Mouse (Mus musculus) cerebellum, postnatal 10 days (tissue): ENCODE results near the gene Gfpt1.
"Not testable (repeated sequence)": the region's sequence is repeated elsewhere in the genome, so short reads cannot be mapped to it uniquely, and the experiment has no call there.

Experiments
- DNase-seq, 2 experiments: peaks; one replicate each; pipeline ENCODE4 v3.0.0; 2021; ENCODE audit warnings: mixed read lengths in 2 of 2

The Gfpt1 gene

DNA sequence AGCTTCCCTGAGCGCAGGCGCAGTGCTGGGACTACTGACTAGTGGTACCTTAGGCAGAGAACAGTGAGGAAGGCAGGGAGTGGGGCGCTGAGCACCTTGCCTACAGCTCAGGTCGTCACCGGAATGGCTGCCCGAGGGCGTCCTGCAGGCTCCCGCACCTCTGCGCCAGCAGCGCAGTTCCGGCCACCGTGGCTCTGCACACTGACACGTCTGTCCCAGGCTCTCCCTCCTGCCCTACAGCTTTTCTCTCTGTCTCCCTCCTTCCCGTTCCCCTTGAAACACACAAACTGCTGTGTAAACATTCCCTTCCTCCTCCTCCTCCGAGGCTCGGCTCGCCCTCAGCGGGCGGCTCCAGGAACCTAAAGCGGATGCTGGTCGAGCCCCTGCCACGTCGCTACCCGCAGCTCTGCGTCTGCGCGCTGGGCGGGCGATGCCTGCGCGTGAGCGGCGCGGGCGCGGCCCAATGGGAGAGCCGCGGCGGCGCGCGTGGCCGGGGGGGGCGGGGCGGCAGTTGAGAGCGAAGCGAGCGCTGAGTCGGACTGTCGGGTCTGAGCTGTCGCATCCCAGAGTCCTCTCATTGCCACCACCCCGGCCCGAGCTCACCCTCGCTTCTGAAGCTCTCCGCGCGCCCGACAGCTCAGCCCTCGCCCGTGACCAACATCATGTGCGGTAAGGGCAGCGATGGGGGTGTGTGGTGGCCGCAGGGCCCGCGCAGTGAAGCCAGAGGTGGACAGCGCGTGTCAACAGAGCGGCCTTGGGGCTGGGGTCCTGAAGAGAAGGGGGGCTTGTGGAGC, at the start of gene Gfpt1:
TSS of gene Gfpt1 (plus strand) at position 510 of the 794 bp plus-strand sequence.
- DNase-seq: peak; percentile 98

DNA sequence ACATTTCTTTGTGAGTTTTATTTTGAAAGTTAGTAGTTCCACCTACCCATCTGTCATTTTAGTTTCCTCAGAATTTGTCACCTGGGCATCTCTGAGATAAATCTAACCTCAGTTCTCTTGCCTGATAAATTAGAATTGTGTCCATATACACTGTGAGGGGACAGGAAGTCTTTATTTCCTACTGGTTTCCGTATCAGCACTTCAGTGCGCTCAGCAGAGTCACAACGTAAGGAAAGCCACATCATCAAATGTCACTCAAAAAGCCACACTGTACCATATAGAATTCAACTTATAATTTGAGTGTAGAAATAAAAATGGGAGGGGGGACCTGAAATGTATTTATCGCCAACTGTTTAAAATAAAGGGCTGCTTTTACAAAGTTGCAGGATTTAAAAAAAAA, 48.4 kb upstream of the Gfpt1 start:
- no peak for DNase-seq

DNA sequence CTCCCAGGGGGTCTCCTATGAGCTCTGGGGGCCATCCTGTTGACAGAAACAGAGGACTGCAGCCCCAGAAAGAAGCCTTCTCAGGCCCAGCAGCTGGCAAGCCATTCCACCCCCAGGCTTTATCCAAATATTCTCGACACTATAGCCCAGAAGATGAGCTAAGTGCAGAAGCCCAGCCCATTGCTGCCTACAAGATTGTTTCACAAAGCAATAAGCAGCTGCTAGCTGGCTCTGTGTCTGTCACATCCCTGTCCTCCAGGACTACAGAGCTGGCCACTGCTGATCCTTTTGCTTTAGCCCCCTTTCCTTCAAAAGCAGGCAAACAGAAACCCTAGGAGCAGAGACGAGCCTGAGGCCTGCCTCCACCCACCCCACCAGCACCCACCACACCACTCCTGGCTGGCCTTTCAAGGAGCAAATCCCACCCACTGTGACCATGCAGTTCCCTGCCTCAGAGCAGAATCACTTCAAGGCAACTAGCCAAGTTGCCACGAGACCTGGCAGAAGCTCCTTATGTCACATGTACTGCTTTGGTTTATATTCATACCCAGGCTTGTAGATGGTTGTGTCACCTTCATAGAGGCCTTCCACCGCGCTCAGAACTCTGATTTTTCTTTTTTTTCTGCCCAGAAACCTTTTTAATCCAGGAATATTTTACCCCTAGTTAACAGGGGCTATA, 45.9 kb upstream of the Gfpt1 start:
- peak; percentile 90 for DNase-seq

DNA sequence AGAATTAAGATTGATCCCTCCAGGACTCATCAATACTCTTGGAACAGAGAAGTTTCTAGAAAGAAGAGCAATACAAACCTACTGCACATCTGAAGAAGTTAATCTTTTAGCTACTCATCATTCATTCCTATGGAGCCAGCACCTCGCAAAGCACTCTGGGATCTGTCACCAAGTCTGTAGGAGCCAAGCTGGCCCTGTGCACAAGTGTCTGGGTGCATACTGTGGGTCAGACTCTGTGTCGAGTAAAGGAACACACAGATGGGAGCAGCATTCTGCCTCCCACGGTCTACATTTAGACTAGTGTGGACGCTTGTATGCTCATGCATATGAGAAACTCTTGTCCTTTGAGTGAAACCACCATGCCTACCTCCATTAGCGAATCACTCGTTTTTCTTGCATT, 45.3 kb upstream of the Gfpt1 start:
- DNase-seq: no peak

DNA sequence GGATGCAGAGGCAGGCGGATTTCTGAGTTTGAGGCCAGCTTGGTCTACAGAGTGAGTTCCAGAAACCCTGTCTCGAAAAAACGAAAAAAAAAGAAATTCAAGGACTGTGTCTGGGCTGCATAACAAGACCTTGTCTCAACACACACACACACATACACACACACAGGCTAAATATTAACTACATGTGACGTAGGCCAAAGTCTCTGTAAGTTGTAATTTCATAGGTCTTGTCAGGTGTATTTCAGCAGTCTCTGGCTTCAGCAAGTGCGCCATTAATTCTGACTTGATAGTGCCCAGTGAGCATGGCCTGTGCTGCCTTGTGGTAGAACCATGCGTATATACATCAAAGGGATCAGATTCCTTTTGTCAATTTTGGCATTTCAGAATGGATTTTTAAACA, 40.7 kb upstream of the Gfpt1 start:
- DNase-seq: no peak

DNA sequence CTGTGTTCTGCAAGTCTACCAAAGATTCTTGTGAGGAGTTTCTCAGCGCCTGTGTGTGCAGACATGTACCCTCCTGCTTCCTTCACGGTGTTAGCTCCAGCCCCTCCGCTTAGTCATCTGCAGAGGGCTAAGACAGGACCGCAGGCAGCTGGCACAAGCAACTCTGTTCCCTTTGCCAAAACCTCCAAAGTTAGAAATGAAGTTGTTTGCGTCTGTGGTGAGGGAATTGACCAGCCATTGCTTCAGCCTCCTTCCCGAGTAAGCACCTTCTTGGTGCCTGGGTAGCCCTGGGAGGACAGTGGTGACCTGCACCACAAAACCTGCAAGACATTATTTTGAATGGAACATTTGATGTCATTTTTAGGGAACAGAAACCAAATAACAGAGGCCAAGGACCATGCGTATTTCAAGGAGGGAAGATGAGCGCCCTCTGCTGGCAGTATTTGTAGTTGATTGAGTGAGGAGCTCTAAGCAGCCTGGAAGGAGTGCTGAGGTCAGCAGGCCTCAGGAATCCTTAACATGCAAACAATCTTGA, 40.1 kb upstream of the Gfpt1 start:
- peak; percentile 92 to 95 for DNase-seq

DNA sequence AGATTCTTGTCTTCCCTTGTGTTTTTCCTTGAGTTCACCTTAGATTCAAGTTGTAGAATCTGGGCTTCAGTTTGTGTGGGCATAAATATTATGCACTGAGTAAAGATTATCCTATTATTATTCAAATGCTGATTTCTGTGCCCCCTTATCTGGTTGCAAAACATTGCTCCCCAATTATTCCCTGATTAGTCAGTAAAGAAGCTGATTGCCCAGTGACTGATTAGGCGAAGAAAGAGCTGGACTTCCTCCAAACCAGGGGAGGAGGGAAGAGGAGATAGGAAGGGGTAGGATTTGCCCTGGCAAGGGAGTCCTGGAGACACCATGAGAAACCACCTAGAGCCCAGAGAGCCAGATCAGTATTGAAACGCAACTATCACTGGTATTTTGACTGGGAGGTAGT, 38.5 kb upstream of the Gfpt1 start:
- peak; percentile 26 to 37 for DNase-seq

DNA sequence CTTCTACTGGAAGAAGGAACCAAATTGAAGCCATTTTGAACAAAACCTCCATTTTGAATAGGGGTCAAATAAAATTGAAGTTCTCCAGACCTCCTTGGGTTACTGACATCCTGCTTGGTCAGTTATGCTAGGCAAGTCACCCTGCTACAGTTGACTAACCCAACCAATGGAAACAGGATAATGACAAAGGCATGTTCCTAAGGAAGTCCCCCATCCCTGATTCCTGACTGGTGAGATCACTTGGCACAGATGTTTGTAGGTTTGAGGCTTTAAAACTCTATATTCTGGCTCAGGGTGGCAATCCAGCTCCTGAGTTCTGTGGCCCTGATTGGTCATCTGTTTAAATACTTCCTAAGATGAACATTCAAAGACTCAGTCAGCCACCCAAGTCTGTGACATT, 37.1 kb upstream of the Gfpt1 start:
- DNase-seq: no peak

DNA sequence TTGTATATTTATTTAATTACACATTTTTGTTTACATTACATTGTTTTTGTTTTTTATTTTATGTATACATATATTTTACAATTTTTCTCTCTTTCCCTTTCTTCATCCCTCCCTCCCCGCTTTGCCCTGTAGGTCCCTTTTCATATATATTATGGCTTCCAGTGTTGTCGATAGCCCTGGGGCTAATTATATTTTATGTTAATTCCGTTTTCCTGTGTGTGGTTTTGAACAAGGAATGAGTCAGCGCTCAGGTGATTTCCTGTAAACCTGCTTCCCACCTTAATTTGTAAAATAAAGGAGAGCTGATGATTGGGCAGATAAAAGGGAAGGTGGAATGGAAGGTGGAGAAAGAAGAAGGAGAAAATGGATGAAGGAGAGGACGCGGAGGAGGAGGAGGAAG, 33.8 kb upstream of the Gfpt1 start, which contains the start of gene Nfu1:
TSS of gene Nfu1 (plus strand) at position 350 of the 400 bp plus-strand sequence.
- DNase-seq: no peak

DNA sequence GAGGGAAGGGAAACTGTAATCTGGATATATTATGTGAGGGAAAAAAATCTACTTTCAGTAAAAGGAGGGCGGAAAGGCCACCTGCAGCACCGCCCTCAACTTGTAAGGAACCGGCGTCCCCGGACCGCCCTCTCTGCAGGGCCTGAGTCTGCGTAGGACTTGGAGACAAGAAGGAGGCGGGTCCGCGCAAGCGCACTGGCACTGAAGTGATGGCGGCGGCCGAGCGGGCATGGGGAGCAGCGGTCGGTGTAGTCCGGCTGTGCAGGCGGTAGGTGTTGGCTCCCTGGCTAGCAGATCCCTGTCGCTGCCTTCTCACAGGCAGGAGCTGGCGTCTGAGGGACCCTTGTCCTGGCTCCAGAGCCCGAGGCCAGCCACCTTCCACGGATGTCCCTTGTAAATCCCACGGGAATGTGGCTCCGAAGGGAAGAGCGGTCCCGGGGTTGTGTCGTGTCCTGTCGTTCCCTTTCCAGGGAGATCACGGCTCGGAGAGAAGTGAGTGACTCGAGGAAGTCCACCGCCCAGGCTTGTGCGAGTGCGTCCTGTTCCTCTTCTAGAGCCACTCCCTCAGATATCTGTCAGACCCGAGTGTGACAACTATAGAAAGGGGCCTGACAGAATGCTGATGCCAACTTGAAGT, 32.8 kb upstream of the Gfpt1 start:
- DNase-seq: peak; percentile 96 to 98

DNA sequence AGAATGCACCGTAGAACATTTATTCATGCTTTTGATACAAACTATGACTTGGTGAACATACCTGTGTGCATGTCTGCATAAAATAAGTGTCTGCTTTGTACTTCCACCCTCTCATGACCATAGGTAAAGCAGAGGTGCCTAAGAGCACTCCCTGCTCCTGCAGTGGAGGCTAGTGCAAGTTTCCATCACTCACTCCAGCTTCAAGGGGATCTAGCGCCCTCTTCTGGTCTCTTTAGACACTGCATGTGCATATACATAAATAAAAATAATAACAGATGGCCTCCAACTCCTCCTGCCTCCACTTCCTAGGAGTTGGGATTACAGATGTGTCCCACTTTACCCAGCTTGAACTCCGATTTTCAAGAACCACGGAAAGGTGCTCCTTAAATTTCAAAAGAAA, 25.7 kb upstream of the Gfpt1 start:
- DNase-seq: peak; percentile 56 to 70

DNA sequence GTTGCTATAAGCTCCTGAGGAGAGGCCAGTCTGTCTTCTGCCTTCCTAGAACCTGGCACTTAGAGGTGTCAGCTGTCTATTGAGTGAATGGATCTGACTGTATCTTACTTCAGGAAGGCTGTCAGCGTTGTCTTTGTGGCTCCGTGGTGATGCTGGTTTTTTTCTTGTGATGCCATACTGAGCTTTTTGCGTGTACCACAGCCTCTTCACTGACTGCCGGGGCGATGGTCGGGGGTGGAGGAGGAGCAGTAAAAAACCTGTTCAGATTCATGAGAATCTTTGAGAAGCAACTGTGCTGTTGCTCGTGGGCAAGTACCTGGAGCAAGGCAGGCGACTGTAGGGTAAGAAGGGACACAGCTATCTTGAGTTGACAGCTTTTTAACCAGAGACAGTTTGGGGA, 23.8 kb upstream of the Gfpt1 start:
- no peak for DNase-seq

DNA sequence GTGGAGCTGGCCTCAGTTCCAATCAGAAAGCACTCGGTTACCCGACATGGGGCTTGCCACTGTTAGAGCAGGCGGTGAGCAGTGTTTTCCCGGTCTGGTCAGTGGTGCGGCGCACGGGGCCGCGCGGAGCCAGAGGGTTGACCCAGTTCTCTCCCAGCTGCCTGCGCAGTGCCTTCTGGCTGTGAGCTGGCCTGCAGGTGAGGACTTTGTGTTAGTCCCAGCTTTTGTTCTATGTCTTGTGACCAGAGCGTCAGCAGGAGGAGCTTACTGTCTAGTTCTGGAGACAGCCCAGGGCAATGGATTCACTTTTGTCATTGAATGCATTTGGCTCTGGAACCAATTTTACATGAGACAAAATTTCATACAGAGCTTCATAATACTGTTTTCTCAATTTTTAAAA, 20.9 kb upstream of the Gfpt1 start:
- no peak for DNase-seq

DNA sequence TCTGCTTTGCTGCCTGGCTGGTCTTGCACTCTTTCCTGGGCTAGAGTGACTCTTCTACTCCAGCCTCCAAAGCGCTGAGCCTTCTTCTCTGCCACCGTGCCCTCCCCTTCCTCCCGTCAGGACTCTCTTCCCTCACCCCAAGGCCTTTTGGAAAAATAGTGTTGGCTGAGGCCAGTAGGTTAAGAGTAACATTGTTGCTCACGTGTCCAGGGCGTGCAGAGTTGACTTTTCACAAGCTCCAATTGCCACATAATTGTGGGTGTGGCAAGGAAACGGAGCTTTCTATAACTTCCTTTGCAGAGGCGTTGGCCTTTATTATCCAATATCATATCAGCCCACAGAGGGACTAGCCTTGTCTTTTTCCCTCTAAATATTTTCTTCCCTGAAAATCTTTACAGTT, 15.7 kb upstream of the Gfpt1 start:
- DNase-seq: no peak

DNA sequence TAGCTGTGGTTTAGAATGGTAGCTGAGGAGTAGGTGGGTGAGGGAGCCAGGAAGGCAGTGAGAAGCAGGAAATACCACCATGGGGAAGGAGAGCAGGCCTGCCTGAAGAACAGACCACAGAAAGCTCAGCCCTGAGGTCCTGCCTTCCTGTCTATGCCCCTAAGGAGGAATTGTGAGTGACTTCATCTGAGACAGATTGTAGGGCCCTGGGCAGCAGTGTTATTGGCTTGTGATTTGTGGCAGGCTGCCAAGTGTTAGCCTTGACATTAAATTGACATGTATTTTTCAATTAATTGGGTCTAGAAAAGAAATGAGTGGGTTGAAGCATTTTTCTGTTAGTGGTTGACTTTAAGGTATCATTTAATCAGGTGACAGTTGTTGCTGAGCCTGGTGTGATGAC, 13.8 kb upstream of the Gfpt1 start:
- DNase-seq: peak; percentile 13 to 25

DNA sequence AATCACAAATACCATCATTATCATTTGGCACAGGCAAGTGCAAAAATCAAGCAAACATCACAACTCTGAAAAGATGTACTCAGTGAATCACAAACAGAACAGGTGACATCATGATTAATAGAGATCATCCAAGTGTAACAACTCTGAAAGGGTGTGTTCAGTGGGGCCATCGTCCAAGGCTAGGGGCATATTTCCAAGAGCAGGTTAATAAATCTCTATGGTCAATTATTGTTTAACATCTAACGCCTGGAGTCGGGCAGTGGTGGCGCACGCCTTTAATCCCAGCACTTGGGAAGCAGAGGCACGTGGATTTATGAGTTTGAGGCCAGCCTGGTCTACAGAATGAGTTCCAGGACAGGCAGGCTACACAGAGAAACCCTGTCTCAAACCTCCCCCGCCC, 11.3 kb upstream of the Gfpt1 start:
- DNase-seq: not testable (repeated sequence)

DNA sequence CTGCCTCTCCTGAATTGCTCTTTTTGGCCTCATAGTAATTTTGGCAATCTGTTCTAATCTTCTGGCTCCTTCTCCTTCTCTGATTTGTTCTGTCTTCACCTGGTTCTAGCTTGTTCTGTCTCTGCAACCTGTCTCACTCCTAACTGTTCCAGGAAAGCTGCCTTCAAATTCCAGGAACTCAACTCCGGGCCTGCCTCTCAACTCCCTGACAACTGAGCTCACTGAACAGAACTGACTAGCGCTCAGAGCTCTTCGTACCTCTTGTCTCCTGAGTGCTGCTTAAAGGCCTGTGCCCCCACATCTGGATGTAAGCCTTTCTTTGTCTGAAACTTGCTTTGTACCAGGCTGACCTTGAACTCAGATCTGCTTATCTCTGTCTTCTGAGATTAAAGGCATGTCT, 10.2 kb upstream of the Gfpt1 start:
- no peak for DNase-seq

DNA sequence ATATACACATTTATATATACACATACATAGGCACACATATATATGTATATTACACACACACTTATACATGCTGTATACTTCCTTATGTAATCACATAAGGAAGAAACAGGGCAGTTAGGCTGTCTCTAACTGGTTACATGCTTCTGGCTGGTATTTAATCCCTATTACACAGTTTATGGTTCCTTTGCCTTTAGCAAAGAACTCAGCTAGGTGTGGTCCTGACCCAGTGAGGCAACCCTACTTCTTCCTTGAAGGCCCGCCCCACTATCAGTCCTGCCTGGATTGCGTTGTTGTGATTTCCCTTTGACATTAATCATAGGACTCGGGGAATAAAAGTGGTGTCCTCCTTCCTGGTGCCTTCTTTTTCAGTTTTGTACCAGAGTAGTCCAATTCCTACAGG, 8.3 kb upstream of the Gfpt1 start:
- DNase-seq: no peak

DNA sequence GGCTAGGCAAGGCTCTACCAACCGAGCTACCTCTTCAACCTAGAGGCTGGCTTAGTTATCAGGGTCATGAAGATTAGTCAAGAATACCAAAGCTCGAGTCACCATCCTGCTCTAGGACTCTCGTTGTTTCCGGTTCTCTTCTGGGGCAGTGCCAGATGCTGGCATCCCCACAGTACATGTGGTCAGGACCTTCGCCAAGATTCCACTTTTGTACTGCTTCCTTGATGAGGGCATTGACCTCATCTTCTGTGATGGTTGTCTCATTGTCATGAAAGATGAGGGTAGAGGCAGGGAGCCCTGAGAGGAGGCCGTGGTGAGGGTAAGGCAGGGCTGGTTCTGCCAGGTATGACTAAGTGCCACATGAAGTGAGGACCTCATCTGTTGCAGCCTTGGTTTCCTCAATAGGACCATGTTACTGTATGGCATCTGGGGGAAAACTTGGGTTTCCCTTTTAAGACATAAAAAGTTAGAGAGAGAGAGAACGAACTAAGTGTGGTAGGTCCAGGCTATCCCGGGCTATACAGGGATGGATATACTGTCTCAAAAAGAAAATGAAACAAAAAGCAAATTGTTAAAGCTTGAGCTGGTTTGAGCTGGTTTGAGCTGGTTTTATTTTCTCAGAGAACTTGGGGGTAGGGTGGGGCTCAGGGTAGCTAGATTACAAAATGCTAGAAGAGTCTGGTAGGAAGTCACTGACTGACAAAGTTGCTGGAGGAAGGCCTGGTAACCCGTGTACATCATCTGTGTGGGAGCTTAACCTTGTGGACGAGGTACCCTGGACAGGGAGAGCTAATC, 4.6 kb upstream of the Gfpt1 start:
- DNase-seq: peak; percentile 14 to 15

DNA sequence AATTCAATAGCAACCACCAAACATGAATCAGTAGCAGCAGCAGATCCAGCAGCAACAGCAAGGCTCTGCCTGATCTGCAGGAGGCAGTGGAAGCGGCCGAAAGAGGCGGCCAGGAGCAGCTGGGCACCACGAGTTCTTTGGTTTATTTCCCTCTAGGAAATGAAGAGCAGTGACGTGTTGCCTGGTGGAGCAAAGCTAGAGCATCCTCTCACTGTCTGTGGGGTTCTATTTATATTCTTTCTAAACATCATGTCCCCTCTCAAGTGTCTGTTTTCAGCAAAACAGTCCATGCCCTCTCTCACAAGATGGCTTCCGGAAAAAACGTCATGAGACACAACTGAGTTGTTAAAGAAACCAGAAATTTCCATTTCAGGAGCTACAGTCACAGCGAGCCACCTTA, 3.5 kb upstream of the Gfpt1 start:
- no peak for DNase-seq

DNA sequence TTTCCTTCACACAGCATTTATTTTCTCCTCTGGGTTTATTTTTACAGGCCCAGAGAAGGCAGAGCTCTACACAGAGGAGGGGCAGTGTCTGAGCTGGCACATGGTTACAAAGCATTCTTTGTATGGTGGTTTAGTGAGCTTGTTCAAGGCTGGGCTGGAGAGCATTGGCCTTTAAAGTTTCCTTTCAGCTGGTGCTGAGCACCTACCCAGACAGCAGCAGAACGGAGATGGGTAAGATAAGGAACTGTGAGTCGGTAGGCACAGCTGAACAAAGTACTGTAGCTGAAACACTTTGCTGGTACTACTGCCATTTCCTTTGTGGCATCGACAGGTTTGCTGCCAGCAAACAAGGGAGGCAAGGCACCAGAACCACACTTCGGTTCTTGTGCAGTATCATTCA, 1.7 kb upstream of the Gfpt1 start:
- DNase-seq: no peak

DNA sequence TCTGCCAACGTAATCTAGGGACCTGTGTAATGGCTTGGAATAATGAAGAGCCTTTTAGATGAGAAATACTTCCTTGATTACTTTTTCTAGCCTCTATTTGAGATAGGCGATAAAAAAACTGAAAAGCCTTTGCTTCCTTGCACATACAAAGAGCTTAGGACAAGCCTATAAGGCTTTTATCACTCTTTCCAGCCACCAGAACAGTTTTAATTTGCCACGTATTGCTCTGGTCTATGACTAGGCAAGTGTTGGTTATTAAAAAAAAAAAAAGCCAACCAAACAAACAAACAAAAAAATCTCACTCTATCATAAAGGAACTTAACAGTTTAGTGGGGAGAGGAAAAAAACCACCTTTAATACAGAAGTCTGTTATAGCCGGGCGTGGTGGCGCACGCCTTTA, 1.2 kb upstream of the Gfpt1 start:
- DNase-seq: no peak

DNA sequence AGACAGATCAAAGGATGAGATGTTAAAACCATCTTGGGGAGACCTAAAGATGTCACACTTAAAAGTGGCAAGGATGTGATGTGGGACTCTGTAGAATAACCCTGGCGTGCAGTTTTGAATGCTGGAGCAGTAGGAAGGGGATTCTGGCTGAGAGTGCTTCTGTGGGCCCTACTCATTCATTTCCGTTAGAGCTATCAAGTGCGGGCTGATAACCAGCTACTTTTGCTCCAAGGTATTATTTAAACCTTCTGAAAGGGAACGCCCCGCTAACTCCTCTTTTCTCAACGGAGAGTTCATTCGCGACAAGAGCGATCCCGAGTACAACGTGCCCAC, 676 bp upstream of the Gfpt1 start:
- DNase-seq: no peak
